Mouse (Mus musculus) brain, embryonic 14.5 days (tissue): ENCODE measurements around the gene Abhd4. TPM values are rescaled to one million over a fixed set of nuclear protein-coding genes. Genes with fewer than 3 reads are reported as not detected.

Experiments
- DNase-seq: peaks from one replicate; pipeline ENCODE4 v3.0.0-alpha.2; 2011; ENCODE audit warnings: low read depth
- CTCF ChIP-seq: fragments of 200-500 bp; IDR thresholded peaks from 2 replicates; pipeline ENCODE4 v1.5.1; 2012; ENCODE audit warnings: inconsistent platforms, mild to moderate bottlenecking, moderate library complexity, borderline replicate concordance; ENCODE audit not compliant: insufficient read depth, insufficient read length; ENCODE audit errors: extremely low read depth
- POLR2A ChIP-seq: fragments of 200-500 bp; IDR thresholded peaks from 2 replicates; pipeline ENCODE4 v1.6.1; 2012; ENCODE audit warnings: mild to moderate bottlenecking, inconsistent platforms, borderline replicate concordance; ENCODE audit not compliant: poor library complexity, insufficient read depth, insufficient read length, severe bottlenecking; ENCODE audit errors: extremely low read depth
- polyA plus RNA-seq: library from polyadenylated mRNA; depleted of rRNA; stranded (reverse); fragments of >200 nt; gene quantifications from 2 replicates; pipeline ENCODE4 v1.2.3, GENCODE M21; 2012

Abhd4 gene
- polyA plus RNA-seq, 1 experiment, result 29.9 TPM

GRCm38 (mm10) chr14:54250122-54250521, 3.9 kb upstream of the Abhd4 start:
- TF ChIP-seq POLR2A (no peak), CTCF (no peak)

DNA sequence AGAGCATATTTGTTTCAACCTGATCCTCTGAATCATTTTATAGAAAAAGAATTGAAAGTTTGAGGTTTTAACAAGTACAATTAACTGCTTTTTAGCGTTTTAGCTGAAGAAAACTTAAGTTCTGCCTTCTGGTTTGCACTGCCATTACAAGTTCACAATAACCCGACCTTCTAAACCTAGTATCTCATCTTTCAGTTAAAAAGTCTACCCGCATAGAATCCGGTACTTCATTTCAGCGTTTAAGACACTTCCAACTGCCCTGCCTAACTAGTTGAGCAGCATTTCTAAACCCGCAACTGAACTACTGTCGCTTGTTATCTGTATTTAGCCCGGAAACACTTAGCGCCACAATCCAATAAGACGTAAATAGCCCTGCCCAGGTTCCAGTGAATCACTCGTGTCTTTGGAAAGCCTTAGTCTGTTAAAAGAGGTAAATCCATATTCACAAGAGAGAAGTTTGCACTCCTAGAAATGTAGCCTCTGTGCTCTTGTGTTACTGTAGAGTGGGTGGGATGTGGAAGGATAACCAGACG, 748 bp downstream of the Abhd4 start:
- TF ChIP-seq POLR2A, result no peak
- TF ChIP-seq CTCF, result no peak
- DNase-seq, result no peak

More at GRCm38 (mm10) chr14:54250122-54250521, 3.9 kb upstream of the Abhd4 start:
- DNase-seq, result no peak

- DNase-seq, result no peak
- TF ChIP-seq POLR2A (no peak), CTCF (no peak)
Observed at GRCm38 (mm10) chr14:54258131-54258670, 4.2 kb downstream of the Abhd4 start.

DNA sequence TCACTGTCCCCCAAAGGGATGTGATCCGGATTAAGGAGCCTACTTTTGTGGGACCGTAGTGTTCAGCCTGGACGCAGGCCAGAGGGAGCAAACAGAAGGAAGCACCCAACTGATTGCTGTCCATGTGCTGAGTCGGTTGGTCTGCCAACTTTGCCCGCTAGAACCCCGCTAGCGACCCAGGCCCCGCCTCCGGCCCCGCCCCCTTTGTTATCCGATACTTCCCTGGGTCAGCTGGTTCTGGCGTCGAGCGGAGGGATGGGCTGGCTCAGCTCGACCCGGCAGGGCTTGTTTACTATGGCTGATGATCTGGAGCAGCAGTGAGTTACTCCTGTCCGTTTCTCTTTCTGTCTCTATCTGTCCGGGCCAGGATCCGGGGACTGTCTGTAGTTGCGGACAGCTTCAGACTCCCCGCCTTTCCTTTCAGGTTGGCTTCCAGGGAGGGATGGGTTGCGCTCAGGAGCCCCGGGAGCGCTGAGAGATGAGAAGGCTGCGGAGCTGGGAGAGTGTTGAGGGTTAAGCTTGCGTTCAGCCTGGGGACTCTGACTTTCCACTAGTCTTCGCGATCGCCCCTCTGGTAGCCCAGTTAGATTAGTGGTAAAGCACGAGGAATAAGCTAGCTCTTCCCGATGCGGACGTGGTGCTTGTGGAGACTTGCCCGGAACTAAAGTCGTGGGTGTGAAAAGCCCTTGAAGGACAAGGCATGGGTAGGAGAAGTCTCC, 5.2 kb downstream of the Abhd4 start:
- TF ChIP-seq CTCF (no peak), POLR2A (peak; percentile 15; the same call in 1 of the 2 replicates)

GRCm38 (mm10) chr14:54259722-54260085, 5.7 kb downstream of the Abhd4 start:
- TF ChIP-seq CTCF (no peak), POLR2A (no peak)
- no peak for DNase-seq

More for the DNA sequence above, 5.2 kb downstream of the Abhd4 start:
- DNase-seq, result peak; percentile 93

DNA sequence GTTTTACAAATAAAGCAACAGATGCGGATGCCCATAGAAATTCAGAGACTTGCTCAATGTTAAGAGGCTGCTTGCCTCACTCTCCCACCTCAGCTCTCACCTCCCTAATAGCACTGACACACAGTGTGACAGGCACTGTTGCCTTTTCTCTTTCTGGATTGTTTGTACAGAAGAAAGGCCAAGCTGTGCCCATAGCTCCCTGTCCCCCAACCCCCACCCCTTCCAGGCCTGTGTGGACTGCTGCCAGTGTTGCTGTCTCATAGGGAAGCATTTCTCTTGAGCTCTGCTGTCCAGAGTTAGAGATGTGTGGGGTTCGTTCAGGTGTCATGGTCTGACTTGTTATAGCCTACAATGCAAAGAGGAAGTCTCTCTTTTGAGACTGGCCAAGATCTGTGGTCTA, 6.2 kb downstream of the Abhd4 start:
- TF ChIP-seq CTCF, result no peak
- no peak for TF ChIP-seq POLR2A
- DNase-seq, result no peak

DNA sequence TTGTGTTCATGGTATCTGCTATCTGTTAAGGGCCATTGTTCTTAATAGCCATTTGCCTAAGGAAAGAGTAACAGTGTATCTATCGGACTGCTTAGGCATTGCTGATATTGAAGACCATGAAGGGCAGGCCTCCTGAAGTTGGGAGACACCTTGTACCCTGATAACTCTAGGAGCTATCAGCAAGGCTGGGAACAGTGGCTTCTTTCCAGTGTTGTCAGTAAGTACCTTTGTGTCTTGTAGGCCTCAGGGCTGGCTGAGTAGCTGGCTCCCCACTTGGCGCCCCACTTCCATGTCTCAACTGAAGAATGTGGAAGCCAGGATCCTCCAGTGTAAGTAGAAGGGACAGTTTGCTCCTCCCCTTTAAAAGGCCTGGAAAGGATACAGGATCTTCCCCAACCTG, 7.4 kb downstream of the Abhd4 start:
- TF ChIP-seq POLR2A (no peak), CTCF (no peak)

GRCm38 (mm10) chr14:54262622-54263021, 8.6 kb downstream of the Abhd4 start:
- DNase-seq, result no peak

More for the DNA sequence above, 7.4 kb downstream of the Abhd4 start:
- no peak for DNase-seq

DNA sequence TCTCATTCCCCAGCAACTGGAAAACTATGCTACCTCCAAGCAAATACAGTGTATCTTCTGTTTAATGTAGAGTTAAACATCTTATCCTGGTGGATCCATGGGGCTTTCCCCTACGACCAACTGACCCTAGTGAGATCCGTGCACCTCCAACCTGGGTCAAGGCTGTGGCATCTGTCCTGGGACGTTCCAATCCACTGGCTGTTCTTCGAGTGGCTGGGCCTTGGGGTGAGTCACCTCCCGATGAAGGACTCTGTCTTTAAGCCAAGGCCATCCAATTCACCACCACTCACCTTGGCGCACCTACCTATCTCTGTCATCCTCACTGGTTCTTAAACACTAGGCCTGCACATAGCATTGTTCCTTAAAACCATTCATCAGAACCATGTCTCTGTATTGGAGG, 9.1 kb downstream of the Abhd4 start:
- DNase-seq, result no peak
- no peak for TF ChIP-seq CTCF
- TF ChIP-seq POLR2A, result no peak

More at GRCm38 (mm10) chr14:54262622-54263021, 8.6 kb downstream of the Abhd4 start:
- TF ChIP-seq POLR2A (no peak), CTCF (no peak)

GRCm38 (mm10) chr14:54264231-54264630, 10.2 kb downstream of the Abhd4 start:
- no peak for DNase-seq
- TF ChIP-seq POLR2A (no peak), CTCF (no peak)

GRCm38 (mm10) chr14:54265093-54265492, 11.1 kb downstream of the Abhd4 start:
- TF ChIP-seq CTCF (no peak), POLR2A (no peak)
- no peak for DNase-seq
